In genomic region chr1:192912101-192912728, GRCm38 (mm10) we compare ENCODE assay signal across 10 mouse cellular contexts. TPM values are rescaled to one million over a fixed set of nuclear protein-coding genes. Genes with fewer than 3 reads are reported as not detected.
DNase-seq lines count a peak whose midpoint lies in the region; ATAC-seq and TF ChIP-seq lines count a peak whose summit lies in the region.
"Had no signal": no experiment of that assay in that cellular context is flagged by ENCODE, and none has a peak within 500 bp of the region (broad histone marks: within the 10 kb centered on the region; RNA-seq: fewer than 3 reads in every experiment).

No protein-coding gene starts in this region.

- peak; percentile 34 for DNase-seq in adrenal gland, postnatal 10 days
- DNase-seq in adrenal gland, postnatal 4 days (ENCODE audit: low spot score in 2 of 2): no peak
- peak; percentile 31 for DNase-seq in kidney, adult 2 months
- DNase-seq in kidney, adult 11 months: no peak
- no peak for DNase-seq in CH12.LX (ENCODE audit: extremely low read depth)
- peak; percentile 65 for DNase-seq in kidney, postnatal 0 days (ENCODE audit: low spot score)
- no peak for DNase-seq in Muller cell, postnatal 12 days (ENCODE audit: inconsistent ontology term)
- DNase-seq in adrenal gland, adult 2 months: no peak

- dilution Hi-C loops in CH12.LX (cut with MboI; ENCODE audit: extremely low pct_ligation_motif_present, extremely low pct_unique_long_range_greater_than_20kb, low sequenced_read_pairs): no loop called here

- TF ChIP-seq RAD21 in CH12.LX (IDR thresholded peaks at IDR 0.05; ENCODE audit: low read depth, low read length): peak; percentile 46

- no peaks in the 10 kb centered on the region for H3K9me3 ChIP-seq in CH12.LX (replicated peaks; ENCODE audit: low read length)
- H3K9me3 ChIP-seq in kidney, postnatal 0 days (replicated peaks; ENCODE audit: low read length): no peaks in the 10 kb centered on the region
- H3K9me3 ChIP-seq: neural tube, embryonic 12.5 days had no signal

- H3K4me2 ChIP-seq in CH12.LX (ENCODE audit: insufficient read depth, low read depth, poor library complexity, severe bottlenecking): no peak overlapping the region
- no peak overlapping the region for H3K4me2 ChIP-seq in kidney, postnatal 0 days (ENCODE audit: low read length)
- H3K4me2 ChIP-seq: limb, embryonic 12.5 days; neural tube, embryonic 12.5 days had no signal

- no peaks in the 10 kb centered on the region for H3K4me1 ChIP-seq in kidney, adult 2 months (ENCODE audit: control insufficient read depth, insufficient read depth, low read length)
- 0 out of 4 replicates have a peak, but pooled peaks cover 0 to 3% of the 10 kb centered on the region in 2 experiments for H3K4me1 ChIP-seq in CH12.LX (ENCODE audit: control insufficient read depth in 1 of 2, insufficient read depth in 2 of 2)
- H3K4me1 ChIP-seq in kidney, postnatal 0 days (replicated peaks; ENCODE audit: insufficient read depth, low read length): no peaks in the 10 kb centered on the region
- H3K4me1 ChIP-seq: limb, embryonic 12.5 days; neural tube, embryonic 12.5 days had no signal

- H3K79me2 ChIP-seq in CH12.LX (replicated peaks; ENCODE audit: control insufficient read depth, extremely low read depth, insufficient read depth, poor library complexity, severe bottlenecking): no peaks in the 10 kb centered on the region

- H3K36me3 ChIP-seq in kidney, adult 2 months (ENCODE audit: control insufficient read depth, insufficient read depth, low read length): no peaks in the 10 kb centered on the region; the same call in 1 of the 2 replicates
- no peaks in the 10 kb centered on the region for H3K36me3 ChIP-seq in CH12.LX (replicated peaks in 1 of 2; ENCODE audit: control insufficient read depth in 1 of 2, insufficient read depth in 1 of 2, low read length in 1 of 2)
- no peaks in the 10 kb centered on the region for H3K36me3 ChIP-seq in kidney, postnatal 0 days (ENCODE audit: insufficient read depth, low read length)

- no peaks in the 10 kb centered on the region for H3K27me3 ChIP-seq in kidney, adult 2 months (replicated peaks; ENCODE audit: control insufficient read depth, insufficient read depth, low read length)
- peaks cover 3% of the 10 kb centered on the region for H3K27me3 ChIP-seq in CH12.LX (replicated peaks)
- H3K27me3 ChIP-seq in kidney, postnatal 0 days (ENCODE audit: insufficient read depth, low read length): no peaks in the 10 kb centered on the region
- H3K27me3 ChIP-seq: limb, embryonic 12.5 days; neural tube, embryonic 12.5 days had no signal

- no peak for ATAC-seq in kidney, postnatal 0 days (replicated peaks; ENCODE audit: low FRiP score, low read depth)

- TF ChIP-seq CTCF in kidney, adult 2 months (conservative IDR thresholded peaks at IDR 0.05; ENCODE audit: insufficient read depth, insufficient read length, low read depth, low read length): no peak
- peak in 1 of 2 experiments; percentile 50; a peak in 2 of 4 replicates for TF ChIP-seq CTCF in CH12.LX (conservative IDR thresholded peaks at IDR 0.05 in 1 of 2, IDR thresholded peaks at IDR 0.05 in 1 of 2; ENCODE audit: low read depth in 2 of 2, low read length in 2 of 2)
- TF ChIP-seq CTCF in kidney, postnatal 0 days (IDR thresholded peaks at IDR 0.05; ENCODE audit: low read depth): peak; percentile 56

- WGBS in kidney, adult 2 months: 59% methylated on average over 3 of the region's 3 CpGs
- 75% methylated on average over 3 of the region's 3 CpGs for WGBS in kidney, postnatal 0 days

- TF ChIP-seq POLR2A in kidney, adult 2 months (IDR thresholded peaks at IDR 0.05; ENCODE audit: low read depth, low read length): no peak
- no peak for TF ChIP-seq POLR2A in CH12.LX (IDR thresholded peaks at IDR 0.05; ENCODE audit: low read depth, low read length)

- no peak overlapping the region for H3K27ac ChIP-seq in kidney, adult 2 months (ENCODE audit: insufficient read depth, low read depth, low read length)
- no peak overlapping the region for H3K27ac ChIP-seq in CH12.LX (ENCODE audit: insufficient read depth, low read depth)
- H3K27ac ChIP-seq in kidney, postnatal 0 days: no peak overlapping the region
- H3K27ac ChIP-seq: limb, embryonic 12.5 days; neural tube, embryonic 12.5 days had no signal

- in situ Hi-C loops in CH12.LX (cut with MboI; ENCODE audit: low pct_ligation_motif_present, low pct_unique_long_range_greater_than_20kb, low sequenced_read_pairs): loop anchor here (10.0 kb wide), 1 partner anchor 177 kb away; no protein-coding TSS in a partner anchor

- TF ChIP-seq EP300 in CH12.LX (IDR thresholded peaks at IDR 0.05; ENCODE audit: low read length): no peak

- H3K4me3 ChIP-seq in kidney, adult 2 months (ENCODE audit: insufficient read depth, low read depth, low read length): no peak overlapping the region
- H3K4me3 ChIP-seq in CH12.LX (replicated peaks in 1 of 3; ENCODE audit: low read depth in 2 of 3, low read length in 2 of 3, poor library complexity in 1 of 3): no peak overlapping the region
- no peak overlapping the region for H3K4me3 ChIP-seq in kidney, postnatal 0 days (replicated peaks; ENCODE audit: low read depth, low read length)
- H3K4me3 ChIP-seq: limb, embryonic 12.5 days; neural tube, embryonic 12.5 days had no signal

- H3K9ac ChIP-seq in CH12.LX (ENCODE audit: insufficient read depth, low read depth): no peak overlapping the region
- no peak overlapping the region for H3K9ac ChIP-seq in kidney, postnatal 0 days (ENCODE audit: low read depth, low read length)
- H3K9ac ChIP-seq: limb, embryonic 12.5 days; neural tube, embryonic 12.5 days had no signal

TF ChIP-seq in CH12.LX, 34 proteins besides CTCF, POLR2A, EP300 and RAD21:
- TF ChIP-seq ELF1 (IDR thresholded peaks at IDR 0.05; ENCODE audit: low read depth, low read length) (no peak), NELFE (IDR thresholded peaks at IDR 0.05; ENCODE audit: low read depth, low read length) (no peak), MEF2A (IDR thresholded peaks at IDR 0.05; ENCODE audit: borderline replicate concordance, low read depth, low read length) (no peak), SMC3 (IDR thresholded peaks at IDR 0.05; ENCODE audit: low read depth, low read length) (peak; percentile 1; the same call in 1 of the 2 replicates)

RNA-seq across cellular contexts. Expression of gene Sertad4, which starts 56.7 kb away (rescaled TPM):
- total RNA-seq in adrenal gland, postnatal 10 days (2021): 1 to 10 TPM; 7.9 to 9.3 TPM
- total RNA-seq in adrenal gland, postnatal 4 days (2021): 10 to 100 TPM; 19.5 to 21.8 TPM
- polyA plus RNA-seq in kidney, adult 2 months (2012; rRNA removed): 1.6 and 2.6 TPM in 2 replicates
- total RNA-seq in CH12.LX (2012; rRNA removed) (not detected in 2 replicates), CH12.LX (2014; rRNA removed) (0.07 TPM in 1 of 2 replicates, not detected in the other)
- 0.15 and 0.74 TPM in 2 replicates for polyA plus RNA-seq in CH12.LX (2012; ENCODE audit: insufficient read length, low read depth)
- 20.0 and 20.4 TPM in 2 replicates for polyA plus RNA-seq in kidney, postnatal 0 days (2015; fragmentation: Nextera tagmentation; extraction: Ambion mirVana)
- total RNA-seq in adrenal gland, adult 2 months (2021): 1 to 10 TPM; 4.4 to 7.9 TPM
- 4.1 and 5.2 TPM in 2 replicates for polyA plus RNA-seq in adrenal gland, adult 2 months (2012; rRNA removed)

Comparison
In these comparisons a context has a peak if more than half of its experiments do, and no peak if none do; other contexts are left out.
1. DNase-seq: peak in adrenal gland, postnatal 10 days (single experiment), kidney, adult 2 months (single experiment) and kidney, postnatal 0 days (single experiment); none in adrenal gland, postnatal 4 days (0 of 2), kidney, adult 11 months (single experiment), CH12.LX (single experiment), Muller cell, postnatal 12 days (single experiment) and adrenal gland, adult 2 months (single experiment).
2. RNA of gene Sertad4, which starts 56.7 kb away (total RNA-seq): 19.5 to 21.8 TPM in adrenal gland, postnatal 4 days, 7.9 to 9.3 TPM in adrenal gland, postnatal 10 days and 4.4 to 7.9 TPM in adrenal gland, adult 2 months; 0.07 TPM in CH12.LX; every median in the first group is over 4 times any median in the second.